Mouse (Mus musculus): ENCODE results near the gene Ushbp1.
"Not testable (repeated sequence)": the region's sequence is repeated elsewhere in the genome, so short reads cannot be mapped to it uniquely, and the experiment has no call there.

The Ushbp1 gene

DNA sequence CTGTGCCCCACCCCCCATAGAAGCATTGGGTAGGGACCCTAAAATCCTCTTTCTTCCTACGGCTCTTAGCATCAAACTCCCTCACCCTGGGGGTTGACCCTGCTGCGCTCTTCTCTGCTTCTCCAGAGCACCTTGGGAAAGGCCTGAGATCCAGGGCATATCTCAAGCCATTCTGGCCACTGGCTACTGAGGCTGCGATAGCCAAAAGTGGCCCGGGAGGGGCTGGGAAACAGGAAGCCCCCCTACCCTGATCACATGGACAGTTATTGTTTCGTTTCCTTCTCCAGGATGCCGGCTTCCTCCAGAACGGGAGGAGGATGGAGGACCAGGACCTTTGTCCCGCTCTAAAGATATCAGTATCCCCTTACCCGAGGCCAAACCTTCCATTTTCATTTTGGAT, at the start of gene Ushbp1:
TSS of gene Ushbp1 (minus strand) at position 174 of the 400 bp plus-strand sequence.
- DNase-seq: peak; percentile 67 to 69

DNA sequence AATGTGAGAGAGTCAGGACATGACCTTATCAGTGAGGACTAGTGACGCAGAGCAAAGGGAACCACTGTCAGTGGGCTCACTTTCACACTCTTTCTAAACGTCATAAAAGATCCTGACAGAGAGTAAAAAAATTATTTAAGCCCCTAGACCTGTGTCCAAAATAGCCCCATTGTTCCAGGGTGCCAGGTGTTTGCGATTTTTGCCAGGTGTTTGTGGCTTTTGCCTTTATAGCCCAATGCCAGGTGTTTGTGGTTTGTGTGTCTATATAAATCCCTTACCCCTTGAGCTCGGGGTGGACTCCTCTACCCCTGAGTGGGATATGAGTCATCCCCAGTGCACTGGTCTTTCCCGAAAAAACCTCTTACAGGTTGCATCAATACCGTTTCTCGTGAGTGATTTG, 49.5 kb upstream of the Ushbp1 start:
- no peak for DNase-seq

DNA sequence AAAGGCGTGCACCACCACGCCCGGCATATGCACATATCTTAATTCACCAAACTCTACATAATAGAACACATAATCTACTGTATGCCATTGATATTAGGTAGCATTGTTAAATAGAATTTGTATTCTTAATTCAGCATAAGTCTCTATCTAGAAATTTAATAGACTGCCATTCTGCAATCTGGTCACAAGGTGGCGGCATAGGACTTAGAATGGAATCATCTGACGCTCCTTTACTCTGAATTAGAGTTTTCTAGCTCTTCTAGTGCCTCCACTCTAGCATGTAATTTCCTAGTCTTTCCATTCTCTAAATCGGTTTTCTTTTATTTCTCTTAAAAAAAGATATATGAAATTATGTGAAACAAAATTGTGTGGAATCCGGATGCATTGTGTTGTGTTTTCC, 45.8 kb upstream of the Ushbp1 start:
- peak; percentile 48 to 54 for DNase-seq

DNA sequence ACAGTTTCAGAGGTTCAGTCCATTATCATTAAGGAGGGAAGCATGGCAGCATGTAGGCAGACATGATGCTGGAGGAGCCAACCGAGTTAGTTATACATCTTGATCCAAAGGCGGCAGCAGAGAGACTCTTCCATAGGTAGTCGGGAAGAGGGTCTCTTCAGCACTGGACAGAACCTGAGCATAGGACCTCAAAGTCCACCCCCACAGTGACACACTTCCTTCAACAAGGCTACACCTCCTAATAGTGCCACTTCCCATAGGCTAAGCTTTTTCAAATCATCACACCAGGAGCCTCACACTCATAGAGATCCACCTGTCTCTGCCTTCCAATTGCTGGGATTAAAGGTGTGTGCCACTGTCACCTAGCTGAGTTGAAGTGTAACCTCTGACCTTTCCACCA, 41.4 kb upstream of the Ushbp1 start:
- no peak for DNase-seq

DNA sequence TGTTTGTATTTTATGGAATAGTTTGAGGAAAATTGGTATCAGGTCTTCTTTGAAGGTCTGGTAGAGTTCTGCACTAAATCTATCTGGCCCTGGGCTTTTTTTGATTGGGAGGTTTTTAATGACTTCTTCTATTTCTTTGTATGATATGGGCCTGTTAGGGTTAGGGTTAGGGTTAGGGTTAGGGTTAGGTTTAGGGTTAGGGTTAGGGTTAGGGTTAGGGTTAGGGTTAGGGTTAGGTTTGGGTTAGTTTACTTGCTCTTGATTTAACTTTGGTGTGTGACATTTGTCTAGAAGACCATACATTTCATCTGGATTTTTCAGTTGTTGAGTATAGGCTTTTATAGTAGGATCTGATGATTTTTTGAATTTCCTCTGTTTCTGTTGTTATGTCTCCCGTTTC, 37.3 kb upstream of the Ushbp1 start:
- DNase-seq: not testable (repeated sequence)

DNA sequence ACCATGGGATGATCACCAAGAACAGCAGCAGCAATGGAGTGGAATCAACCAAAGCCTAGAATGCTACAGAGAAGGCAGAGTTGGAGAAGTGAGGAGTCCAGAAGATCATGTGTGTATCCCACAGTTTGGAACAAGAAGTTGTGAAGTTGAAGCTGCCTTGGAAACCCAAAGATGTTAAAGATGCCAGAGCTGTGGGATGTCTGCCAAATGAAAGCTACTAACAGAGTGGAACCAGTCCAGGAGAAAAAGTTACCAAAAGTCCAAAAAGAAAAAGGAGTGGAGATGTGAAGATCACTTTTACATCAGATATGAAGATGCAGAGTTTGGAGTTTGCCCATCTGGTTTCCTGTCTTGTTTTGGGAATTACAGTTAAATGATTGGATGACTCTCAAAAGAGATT, 26.5 kb upstream of the Ushbp1 start:
- DNase-seq: no peak

DNA sequence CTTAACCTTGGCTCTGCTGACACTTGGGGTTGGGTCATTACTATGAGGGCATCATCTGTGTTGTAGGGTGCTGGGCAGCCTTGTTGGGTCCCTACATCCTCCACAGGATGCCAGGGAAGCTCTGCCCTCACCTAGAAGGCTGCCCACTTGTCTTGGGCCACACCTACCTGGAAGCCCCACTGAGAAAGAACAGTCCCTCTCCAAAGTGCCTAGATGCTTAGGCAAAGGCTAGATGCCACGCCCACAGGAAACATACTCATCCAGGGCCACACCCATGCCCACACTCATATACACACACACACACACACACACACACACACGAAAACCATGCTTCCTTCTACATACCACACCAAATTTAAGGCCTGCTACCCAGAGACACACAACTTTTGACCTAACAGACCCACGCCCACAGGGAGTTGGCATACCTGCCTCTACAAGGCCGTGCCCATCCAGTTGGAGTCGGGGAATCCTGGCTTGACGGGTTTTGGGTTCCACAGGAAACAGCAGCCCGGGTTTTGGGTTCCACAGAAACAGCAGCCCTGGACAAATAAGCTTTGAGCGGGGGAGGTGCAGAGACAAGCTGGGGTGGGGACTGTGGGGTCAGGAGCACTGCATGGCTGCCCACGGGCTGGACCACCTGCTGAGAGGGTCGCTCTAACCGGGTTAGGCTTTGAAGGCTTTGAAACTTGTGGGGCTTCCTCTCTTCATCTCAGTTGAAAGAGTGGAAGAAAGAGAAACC, 16.1 kb upstream of the Ushbp1 start:
- DNase-seq: no peak

DNA sequence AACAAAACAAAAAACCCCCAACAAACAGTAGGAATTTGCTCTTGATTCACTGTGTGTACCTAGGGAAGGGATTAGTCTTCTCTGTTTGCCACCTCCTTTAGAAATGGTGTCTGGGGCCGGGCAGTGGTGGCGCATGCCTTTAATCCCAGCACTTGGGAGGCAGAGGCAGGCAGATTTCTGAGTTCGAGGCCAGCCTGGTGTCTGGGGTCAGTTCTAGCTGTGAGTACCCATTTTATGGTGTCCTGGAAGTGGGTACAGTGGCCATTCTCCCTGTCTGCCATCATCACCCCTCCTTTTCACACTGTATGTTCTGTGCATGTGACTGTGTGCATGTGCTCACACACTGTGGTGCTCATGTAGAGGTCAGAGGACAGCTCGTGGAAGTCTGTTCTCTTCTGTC, 12.6 kb upstream of the Ushbp1 start:
- DNase-seq: no peak

DNA sequence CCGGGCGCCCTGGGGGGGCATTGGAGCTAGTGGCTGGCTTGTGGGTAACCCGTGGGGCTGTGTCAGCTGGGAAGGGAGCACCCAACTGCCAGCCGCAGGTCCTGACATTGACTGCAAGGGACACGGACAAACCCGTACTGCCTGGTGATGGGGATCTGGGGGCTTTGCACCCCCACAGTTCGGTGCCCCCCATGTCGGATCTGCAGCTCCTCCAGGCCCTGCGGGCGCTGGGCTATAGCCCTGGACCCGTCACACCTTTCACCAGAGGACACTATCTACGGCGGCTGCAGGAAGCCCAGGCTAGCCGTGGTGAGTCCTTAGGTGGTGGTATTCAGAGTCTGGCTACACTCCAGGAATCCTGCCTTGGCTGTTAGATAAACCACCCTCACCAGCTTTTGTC, 11.8 kb upstream of the Ushbp1 start:
- DNase-seq: no peak

DNA sequence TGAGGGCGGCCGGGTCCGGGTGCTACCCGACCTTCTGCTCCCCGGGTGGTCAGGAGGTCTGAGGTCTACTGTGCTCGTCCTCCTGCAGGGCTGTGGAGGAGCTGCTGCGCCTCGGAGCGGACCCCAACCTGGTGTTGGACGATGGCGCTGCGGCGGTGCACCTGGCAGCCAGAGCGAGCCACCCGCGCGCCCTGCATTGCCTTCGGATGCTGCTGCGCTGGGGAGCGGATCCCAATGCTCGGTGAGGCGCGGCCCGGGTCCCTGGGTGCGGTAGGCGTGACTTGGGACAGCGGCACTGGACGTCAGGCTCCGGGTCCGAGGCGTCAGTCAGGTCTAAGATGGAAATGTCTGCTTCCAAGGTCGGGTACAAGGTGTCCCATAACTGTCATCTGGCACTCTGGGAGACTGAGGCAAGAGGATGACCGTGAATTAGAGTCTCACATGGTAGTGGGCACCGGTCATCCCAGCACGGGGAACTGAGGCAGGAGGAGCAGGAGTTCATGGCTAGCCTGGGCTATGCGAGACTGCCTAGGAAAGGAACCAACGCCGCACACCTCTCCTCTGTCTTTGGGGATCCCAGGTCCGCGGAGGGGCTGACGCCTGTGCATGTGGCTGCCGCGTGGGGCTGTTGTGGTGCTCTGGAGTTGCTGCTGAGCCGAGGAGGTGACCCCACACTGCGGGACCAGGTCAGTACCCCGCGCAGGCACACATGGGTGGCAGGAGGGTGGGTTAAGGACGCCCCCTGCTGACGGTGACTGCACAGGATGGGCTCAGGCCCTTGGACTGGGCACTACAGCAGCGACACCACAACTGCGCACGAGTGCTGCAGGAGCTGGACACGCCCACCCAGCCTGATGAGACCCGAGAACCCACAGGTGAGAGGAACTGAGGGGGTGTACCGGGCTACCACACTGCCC, 10.8 kb upstream of the Ushbp1 start:
- peak; percentile 78 to 88 for DNase-seq

DNA sequence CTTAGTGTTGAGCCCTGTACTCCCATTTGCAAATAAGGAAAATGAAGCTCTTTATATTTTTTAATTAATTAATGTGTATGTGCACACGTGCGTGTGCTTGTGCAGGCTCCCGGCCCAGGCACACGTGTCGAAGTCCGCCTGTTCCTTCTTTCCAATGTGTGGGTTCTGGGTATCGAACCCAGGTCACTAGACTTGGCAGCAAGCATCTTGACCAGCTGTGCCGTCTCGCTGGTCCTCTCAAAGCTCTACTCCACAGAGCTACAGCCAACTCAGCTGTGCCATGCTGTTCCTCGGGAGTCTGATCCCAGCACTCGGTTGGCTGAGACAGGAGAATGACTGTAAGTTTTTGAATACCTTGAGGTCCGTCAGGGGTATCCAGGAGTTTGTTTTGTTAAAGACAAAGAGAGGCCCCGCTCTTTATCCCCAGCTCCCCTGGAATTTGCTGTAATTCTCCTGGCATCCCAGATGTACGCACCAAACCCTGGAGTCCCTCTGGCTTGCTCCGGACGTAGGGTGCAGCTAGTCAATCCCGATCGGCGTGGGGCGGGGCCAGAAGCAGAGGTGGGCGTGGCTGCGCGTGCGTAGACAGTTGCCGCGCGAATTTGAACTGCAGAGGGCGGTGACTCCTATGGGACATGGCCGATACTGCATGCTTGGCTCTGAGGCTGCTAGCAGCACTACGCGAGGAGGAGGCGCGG, 9.9 kb upstream of the Ushbp1 start, which contains the start of gene Ankle1:
TSS of gene Ankle1 (plus strand) at position 610 of the 698 bp plus-strand sequence.
- peak; percentile 95 to 97 for DNase-seq

DNA sequence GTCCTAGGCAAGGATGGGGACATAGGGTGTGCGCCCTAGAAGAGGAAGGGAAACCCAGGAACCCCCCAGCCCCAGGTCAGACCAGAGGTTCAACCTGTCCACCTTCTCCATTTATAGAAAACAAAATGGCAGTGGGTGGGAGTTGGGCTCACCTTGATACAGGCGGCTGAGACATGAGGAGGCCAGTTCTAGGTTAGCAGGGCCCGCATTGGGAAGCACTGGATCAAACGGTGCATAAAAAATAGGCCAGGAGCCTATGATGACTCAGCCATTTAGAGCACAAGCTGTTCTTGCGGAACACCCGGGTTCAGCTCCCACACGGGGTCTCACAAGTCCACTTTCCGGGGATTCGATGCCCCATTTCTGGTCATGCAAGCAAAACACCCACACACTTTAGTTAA, 9.3 kb upstream of the Ushbp1 start:
- peak; percentile 60 to 71 for DNase-seq

DNA sequence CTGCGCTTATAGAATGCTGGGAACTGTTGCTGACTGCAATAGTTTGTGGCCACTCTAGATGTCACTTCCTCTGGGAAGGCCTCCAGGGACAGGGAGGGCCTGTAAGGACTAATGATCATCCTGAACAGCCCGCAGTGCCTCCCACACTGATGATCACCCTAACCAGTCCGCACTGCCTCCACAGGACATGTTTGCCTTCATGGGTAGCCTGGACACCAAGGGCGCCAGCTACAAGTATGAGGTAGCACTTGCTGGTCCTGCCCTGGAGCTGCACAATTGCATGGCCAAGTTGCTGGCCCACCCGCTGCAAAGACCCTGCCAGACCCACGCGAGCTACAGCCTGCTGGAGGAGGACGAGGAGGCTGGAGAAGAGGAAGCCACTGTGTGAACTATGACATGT, 8.4 kb upstream of the Ushbp1 start:
- no peak for DNase-seq

DNA sequence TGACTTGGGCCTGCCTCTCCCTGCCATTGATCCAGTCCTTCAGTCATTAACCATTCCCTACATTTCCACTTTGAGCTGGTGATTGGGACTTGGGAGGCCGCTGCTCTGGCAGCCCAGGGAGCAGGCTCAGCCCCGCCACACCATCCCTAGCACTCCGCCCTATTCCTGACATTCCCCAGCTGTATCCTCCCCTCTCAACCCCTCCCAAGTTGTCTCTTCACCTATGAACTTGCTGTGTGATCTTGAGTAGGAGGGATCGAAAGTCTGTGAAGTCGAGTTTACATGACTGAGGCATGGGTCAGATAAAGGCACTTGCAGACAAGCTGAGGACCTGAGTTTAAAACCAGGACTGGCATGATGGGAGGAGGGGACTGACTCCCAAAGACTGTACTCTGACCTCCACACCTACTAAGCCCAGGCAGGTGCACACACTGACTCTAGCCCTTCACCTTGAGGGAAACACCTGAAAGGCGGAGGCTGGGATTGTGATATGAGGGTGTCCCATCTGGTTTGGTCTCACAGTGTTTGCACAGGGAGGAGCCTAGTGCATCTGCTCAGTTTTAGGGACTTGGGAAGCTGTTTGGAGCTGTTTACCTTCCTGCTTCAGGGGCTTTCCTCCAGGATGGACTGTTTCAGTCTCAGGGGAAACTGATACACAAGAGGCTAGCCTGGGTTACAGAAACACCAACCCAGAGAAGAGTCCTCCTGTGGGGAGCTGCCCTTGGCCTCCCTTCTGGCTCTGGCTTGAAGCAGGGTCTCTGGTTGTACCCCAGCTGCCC, 7.7 kb upstream of the Ushbp1 start:
- DNase-seq: no peak

DNA sequence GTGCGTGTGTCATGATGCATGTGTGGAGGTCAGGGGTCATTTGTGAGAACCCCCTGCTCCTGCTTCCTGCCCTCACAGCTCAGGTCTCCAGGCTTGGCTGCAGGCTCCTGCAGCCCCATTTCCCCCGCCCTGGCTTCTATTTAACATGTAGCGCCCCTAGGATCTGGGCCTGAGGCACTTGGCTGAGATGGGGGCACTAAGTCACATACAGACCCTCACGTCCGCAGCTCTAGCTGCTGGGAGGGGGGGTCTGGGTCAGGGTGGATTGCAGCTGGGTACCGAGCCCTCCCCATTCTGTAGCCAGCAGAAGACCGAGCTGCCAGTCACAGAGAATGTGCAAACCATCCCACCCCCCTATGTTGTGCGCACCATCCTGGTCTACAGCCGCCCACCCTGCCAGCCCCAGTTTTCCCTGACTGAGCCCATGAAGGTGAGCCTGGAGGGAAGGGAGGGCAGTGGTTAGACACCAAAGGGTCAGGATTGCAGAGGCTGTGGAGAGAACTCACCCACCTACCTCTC, 6.9 kb upstream of the Ushbp1 start:
- DNase-seq: no peak

DNA sequence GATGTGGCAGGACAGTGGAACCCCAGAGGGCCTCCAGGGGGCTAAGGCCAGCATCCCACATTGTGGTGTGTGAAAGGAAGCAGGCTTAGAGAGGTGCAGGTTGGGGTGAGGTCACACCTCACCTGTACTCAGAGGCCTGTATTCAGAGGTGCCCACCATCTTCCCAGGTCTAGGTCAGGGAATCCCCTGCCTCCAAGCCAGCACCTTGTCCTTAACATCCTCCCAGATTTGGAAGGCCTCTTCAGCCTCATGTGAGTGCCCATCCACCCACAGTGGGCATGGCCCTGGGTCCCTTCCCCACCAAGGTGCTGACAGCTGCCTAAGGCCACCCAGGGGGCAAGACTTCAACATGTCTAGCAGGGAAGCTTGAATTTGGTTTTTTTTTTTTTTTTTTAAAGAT, 5.9 kb upstream of the Ushbp1 start:
- DNase-seq: no peak

DNA sequence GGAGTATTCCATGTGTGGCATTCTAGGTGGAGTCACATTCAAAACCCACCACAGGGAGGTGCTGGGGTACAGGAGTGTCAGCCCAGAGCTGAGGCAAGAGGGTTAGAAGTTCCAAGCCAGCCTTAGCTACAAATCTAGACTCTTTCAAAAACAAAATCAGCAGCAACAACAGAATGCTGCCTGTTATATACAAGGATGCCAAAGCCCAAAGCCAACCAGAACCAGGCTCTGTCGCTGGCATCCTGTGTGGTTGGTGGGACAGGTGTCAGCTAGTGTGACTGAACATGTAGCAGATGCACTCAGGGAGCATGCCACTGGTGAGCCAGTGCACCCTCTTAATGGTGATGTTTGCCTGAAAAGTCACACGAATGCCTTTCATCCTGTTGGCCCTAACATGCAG, 5.2 kb upstream of the Ushbp1 start:
- no peak for DNase-seq

DNA sequence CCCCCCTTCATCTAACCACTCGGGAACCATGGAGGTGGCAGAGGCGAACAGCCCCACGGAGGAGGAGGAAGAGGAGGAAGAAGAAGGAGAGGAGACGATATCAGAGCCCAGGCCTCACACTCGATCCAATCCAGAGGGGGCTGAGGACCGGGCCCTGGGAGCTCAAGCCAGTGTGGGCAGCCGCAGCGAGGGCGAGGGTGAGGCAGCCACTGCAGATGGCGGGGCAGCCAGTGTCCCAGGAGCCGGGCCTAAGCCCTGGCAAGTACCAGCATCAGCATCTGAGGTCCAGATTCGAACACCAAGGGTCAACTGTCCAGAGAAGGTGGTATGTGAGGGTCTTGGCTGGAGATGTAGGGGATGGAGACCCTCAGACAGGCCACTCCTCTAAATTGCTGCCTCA, 2.1 kb upstream of the Ushbp1 start:
- DNase-seq: no peak

DNA sequence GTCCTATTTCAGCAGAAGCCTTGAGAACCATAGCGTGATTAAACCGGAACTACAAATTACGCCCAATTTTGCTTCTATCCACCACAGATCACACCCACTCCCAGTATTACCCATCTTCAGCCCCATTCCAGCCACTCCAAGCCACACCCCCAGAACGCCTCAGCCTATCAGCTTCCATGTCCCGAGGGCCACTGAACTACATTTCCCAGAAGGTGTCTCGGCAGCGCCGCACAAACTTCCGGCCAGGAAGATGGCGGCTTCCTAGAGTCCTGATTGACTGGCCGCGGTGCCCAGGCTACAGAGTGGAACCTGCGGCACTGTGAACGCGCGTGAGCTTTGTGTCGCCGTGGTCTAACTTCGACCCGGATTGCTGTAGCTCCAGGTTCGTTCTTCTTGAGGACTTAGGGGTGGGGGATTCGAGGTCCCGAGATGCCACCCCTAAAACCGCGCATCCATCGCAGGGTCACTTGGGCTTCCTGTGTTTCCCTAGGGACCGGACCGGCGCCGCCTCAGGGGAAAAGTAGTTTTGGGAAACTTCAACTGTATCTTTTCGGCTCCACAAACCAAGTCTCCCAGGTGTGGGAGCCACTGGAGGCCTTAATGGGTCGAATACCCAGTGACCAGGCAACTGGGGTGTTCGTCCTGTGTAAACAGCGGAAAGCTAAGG, 1.2 kb upstream of the Ushbp1 start, which contains the start of gene Babam1:
TSS of gene Babam1 (plus strand) at position 223 of the 667 bp plus-strand sequence.
- peak; percentile 95 to 98 for DNase-seq

DNA sequence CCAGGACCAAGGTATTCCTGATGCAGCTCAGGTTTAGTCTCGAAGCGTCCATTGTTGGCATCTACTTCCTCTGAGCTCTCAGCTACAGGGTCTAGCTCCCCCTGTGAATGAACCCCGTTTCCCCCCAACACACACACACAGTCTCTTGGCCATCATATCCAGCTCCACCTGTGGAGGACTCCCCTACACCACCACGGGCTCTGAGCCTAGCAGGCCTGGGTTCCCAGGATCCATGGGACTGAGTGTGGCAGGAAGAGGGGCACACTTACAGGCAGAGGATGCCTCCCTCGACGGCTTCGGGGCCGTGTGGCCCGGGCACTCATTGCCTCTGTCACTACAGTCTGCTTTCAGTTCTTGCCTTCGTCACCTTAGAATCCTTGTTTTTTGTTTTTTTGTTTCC, 531 bp downstream of the Ushbp1 start:
- no peak for DNase-seq

DNA sequence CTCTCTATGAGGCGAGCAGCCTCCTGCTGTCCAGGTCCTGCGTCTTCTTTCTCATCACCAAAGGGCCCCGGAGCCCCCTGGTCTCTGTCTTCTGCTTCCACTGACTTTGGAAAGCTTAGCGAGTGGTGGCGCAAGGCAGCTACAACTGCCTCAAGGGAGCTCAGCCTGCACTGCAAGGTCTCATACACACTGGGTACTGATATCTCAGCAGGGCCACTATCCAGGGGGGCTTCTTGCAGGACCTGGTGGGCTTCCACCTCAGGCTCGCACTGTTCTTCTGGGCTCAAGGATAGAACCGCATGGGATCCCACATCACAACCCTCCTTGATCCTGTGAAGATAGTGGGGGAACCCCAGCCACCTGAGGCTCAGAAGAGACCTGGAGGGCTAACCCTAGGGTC, 1.1 kb downstream of the Ushbp1 start:
- DNase-seq: no peak

DNA sequence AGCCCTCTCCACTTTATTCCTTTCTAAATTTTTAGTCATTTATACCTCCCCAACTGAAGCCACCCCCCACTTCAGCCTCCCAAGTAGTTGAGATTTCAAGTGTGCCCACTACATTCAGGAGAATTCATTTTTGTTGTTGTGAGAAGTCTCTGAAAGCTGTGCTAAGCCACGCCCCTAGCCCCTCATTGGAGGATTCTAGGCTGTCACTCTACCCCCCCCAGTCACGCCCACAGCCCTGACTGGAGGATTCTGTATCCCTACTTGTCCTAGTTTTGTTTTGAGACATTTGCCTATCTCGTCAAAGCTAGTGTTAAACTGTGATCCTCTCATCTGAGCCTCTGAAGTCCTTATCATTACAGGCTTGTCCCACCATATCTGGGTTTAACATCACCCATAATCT, 2.7 kb downstream of the Ushbp1 start:
- peak in 1 of 2 experiments; percentile 77 for DNase-seq

All from kidney, postnatal 36 days (tissue).